Mouse (Mus musculus) kidney, adult 8-10 months (tissue): ENCODE data around the gene Ift122.

Experiments used
- DNase-seq, 2 experiments: peaks; one replicate each; pipeline ENCODE4 v3.0.0; 2022

The Ift122 gene

GRCm38 (mm10) chr6:115961743-115962142 lies 108.5 kb downstream of the Ift122 start:
- DNase-seq = no peak

DNA sequence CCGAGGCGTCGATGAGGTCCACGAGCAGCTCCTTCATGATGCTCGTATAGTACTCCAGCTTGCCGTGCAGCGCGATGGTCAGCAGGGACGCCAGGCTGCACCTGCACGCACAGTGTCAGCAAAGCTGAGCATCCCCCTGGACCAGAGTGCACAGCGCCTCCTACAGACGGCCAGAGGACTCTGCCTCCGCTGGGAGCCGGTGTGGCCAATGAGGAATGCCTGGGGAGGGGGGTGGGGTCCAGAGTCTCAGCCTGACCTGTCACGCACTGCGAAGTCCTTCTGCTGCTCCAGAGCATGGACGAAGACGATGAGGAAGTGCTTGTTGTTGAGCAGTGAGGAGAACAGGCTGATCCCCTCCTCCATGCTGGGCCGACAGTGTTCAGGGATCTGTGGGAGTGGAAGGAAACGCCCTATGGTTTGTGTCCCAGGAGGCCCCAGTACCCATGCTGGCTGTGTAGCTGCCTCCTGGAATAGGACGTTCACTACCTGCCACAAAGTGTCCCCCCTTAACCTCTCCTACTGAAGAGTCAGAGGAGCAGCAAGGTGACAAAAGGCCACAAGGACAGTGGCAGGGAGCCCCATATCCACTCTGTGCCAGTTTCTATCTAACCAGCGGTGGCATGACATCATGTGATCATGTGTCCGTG lies 109.3 kb downstream of the Ift122 start:
- DNase-seq = no peak

DNA sequence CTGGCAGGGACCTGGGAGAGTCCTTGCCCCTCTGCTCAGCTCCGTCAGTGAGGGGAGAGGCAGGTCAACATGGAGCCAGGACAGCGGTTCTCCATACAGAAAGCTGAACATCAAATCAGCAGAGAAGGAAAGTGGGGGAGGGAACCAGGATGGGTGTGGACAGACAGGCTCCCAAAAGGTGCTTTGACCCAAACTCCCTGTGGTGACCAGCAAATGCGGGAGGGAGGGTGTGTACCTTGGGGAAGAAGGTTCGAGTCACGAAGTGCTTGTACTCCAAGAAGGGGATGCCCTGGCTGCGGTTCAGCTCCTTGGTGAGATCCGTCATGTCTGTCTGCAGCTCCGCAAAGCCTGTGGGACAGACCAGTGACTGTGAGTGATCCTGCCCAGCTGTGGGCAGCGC lies 110.4 kb downstream of the Ift122 start:
- DNase-seq = no peak

DNA sequence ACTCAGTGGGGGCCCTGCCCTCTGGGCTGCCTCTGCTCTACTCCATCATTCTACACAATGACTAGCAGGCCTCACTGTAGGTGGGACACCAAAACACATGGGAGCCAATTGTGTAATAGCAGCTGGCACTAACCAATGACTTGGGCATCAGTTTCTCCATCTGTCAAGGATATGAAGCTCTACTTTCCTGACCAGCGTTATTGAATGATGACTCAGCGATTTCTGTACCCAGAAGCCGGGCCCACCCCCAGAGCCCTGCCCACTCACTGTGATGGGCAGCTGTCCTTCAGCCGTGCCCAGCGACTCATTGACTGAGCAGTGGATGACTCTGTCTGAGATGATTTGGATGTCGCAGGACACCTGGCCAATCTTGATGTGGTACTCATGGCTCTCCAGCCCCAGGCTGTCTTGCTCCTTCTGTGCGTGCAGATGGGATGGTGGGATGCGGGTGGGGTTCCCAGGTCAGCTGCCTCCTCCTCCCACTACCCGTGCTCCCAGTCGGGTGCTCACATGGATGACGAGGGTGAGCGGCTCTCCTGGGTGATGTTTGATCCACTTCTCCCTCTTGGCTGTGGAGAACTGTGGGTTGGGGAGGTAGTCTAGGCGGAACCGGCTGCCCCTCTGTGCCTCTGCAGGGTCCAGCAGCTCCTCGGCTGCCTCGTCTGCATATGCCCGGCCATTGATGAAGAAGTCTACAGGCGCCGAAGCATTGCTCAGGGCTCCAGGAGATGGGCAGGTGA lies 113.1 kb downstream of the Ift122 start:
- DNase-seq = no peak

DNA sequence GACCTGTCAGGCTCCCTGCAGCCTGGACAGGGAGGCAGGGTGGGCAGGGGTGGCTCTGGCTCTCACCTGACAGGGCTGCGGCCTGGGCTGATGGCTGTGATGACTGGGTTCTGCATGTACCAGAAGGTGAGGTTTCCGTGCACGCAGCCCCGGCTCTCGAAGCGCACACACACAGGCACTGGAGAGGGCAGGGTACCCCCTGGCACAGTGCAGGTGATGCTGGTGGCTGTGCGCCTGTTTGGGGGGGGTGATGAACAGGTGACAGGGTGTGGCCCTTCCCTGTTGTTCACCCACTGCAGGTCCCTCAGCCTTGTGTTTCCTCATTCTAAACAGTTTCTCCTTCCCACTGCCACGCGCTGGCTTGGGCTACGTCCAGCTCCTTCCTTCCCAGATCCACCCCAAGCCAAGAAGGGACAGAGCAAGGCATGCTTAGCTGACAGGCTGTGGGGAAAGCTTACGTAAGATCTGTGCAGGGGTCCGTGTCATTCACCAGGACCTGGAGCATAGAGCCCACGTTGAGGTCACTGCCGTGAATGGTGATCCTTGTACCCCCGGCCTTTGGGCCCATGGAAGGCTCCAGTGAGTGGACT lies 114.1 kb downstream of the Ift122 start:
- no peak for DNase-seq

DNA sequence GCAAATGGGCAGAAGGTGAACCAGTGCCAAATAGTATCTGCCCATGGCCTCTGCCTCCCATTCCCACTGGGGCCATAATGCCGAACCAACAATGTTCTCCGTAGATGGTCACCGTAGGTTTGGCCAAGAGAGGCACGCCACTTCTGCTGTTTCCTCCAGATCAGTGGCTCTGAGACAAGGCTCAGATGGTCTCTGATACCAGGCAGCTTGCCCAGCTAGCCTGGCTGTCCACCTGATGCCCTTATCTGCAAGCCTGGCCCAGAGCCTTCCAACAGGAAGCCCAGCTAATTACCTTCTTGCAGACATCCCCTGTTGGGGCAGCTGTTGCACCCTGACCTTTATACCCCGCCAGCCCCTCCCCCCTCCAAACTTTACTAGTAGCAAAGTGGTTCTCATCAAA lies 114.8 kb downstream of the Ift122 start:
- no peak for DNase-seq

GRCm38 (mm10) chr6:115968700-115969099 lies 115.4 kb downstream of the Ift122 start:
- no peak for DNase-seq

GRCm38 (mm10) chr6:115969103-115969502 lies 115.8 kb downstream of the Ift122 start:
- DNase-seq = no peak

GRCm38 (mm10) chr6:115969952-115970351 lies 116.7 kb downstream of the Ift122 start:
- DNase-seq = no peak

GRCm38 (mm10) chr6:115971273-115972060 lies 118.2 kb downstream of the Ift122 start:
- DNase-seq = no peak

DNA sequence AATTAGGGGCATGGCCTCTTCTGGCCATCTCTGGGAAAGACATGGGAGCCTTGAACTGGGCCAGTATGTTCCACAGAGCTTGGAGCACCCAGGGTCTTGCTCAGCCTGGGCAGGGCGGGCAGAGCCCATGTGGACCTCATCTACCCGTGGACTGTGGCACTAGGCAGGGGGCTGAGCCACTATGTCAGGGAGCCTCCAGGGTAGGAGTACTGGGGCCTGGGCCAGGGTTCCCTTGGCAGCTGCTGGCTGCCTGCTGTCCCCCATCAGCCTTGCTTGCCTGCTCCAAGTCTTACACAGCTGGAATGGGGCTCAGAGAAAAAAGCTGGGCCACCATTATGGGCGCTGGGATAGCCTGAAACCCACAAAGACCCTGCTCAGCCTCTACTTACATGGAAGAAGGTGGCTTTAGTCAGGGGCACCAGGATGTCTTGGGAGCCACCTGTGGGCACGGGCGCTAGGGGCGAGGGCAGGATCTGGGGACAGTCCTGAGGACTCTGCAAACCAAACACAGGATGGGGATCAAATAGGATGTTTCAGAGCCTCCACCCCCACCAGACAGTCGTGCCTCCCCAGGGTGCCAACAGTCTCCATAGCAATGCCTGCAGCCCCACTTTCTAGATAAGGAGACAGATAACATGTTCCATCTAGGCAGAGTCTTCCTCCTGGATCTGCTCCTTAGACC lies 119.0 kb downstream of the Ift122 start:
- DNase-seq = no peak

DNA sequence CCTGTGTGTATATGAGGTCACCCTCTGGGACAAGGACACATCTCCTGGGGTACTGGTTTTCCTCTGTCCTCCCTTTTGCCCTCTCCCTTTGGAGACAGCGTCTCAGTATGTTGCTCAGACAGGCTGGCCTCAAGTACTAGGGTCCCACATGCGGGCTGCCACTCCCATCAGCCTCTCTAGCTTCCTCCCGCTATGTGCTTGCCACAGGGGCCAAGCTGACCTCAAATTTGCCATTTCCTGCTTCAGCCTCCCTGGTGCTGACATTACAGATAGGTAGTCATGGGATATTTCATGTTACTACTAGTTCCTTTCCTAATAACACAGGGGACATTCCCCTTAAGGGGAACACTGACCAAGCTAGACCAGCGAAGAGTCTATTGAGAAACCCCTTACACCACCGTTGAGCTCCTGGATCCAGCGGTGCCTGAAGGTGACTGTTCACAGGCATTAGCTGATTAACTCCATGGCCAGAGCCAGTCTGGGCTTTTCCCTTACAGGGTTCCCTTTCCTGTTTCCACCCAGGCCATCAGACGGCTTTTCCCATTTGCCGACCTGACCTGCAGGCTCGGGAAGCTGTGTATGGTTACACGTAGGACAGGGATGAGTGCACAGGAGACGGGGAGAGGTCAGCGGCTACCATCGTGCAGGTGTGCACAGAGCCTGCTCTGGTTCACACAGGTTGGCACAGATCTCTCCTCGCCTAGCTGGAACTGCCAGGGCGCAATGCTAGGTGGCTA lies 120.0 kb downstream of the Ift122 start:
- DNase-seq = no peak

DNA sequence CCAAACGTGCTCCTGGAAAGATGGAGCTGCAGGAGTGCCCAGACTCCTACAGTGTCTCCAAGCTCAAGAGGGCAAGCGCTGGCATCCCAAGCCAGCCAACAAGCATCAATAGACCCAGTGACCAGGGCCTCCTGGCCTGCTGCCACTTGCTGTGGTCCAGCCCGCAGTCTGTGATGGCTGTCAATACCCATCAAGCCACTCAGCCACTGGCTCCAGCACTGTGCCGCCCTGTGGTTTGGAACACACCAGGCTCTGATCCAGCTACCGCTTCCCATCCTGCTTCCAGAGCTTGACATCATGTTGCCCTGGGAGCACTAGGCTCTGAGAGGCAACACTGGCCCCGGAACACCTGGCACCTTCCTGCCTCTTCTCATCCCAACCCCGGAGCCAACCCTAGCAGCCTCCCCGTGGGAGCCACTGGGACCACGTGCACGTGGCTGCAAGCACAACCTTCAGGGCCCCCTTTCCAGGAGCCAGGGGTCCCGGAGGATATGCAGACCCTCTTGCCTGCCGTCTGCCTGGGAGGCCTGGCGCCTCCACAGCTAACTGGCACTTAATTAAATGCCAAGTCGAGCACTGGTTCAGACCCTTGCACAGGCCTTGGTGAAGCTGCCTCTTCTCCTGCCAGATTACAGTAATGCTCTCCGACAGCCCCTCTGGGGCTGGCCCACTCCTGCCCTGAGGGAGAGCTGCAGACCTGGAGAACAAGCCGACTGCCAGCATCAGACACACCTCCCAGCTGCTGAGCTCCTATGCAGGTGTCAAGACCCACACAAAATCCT lies 120.8 kb downstream of the Ift122 start:
- no peak for DNase-seq

GRCm38 (mm10) chr6:115975606-115976005 lies 122.3 kb downstream of the Ift122 start:
- DNase-seq = no peak
